In genomic region chr11:106639356-106639692, GRCm38 (mm10) we compare ENCODE assay signal across 10 mouse cellular contexts. TPM values are rescaled to one million over a fixed set of nuclear protein-coding genes. Genes with fewer than 3 reads are reported as not detected.
DNase-seq lines count a peak whose midpoint lies in the region; TF ChIP-seq lines count a peak whose summit lies in the region.
"Had no signal": no experiment of that assay in that cellular context is flagged by ENCODE, and none has a peak within 500 bp of the region (broad histone marks: within the 10 kb centered on the region; RNA-seq: fewer than 3 reads in every experiment).

No protein-coding gene starts in this region.

- no peak for TF ChIP-seq EP300 in ES-Bruce4 (IDR thresholded peaks at IDR 0.05; ENCODE audit: insufficient read depth, low read depth, low read length)

- no peak for TF ChIP-seq CTCF in ES-Bruce4 (IDR thresholded peaks at IDR 0.05; ENCODE audit: low read depth, low read length)

- H3K36me3 ChIP-seq in ES-Bruce4 (ENCODE audit: control insufficient read depth, insufficient read depth, low read length, poor library complexity, severe bottlenecking), result no peaks in the 10 kb centered on the region

- peaks cover 5% of the 10 kb centered on the region for H3K4me1 ChIP-seq in ES-Bruce4 (ENCODE audit: control insufficient read depth, insufficient read depth, low read length)

- H3K9ac ChIP-seq in ES-Bruce4 (ENCODE audit: low read depth, poor library complexity, severe bottlenecking), result peak overlapping the region; percentile 65

- no peaks in the 10 kb centered on the region for H3K27me3 ChIP-seq in ES-Bruce4 (ENCODE audit: control insufficient read depth, insufficient read depth, low read length, poor library complexity, severe bottlenecking)

- no peaks in the 10 kb centered on the region for H3K9me3 ChIP-seq in ES-Bruce4 (replicated peaks; ENCODE audit: control insufficient read depth, insufficient read depth, low read length, poor library complexity, severe bottlenecking)

- TF ChIP-seq POLR2A in ES-Bruce4 (IDR thresholded peaks at IDR 0.05; ENCODE audit: insufficient read depth, low read length), result no peak

- DNase-seq in kidney, postnatal 10 days, result peak; percentile 30
- DNase-seq in kidney, postnatal 14 days, result no peak
- DNase-seq in brain, adult 2 months (ENCODE audit: low read depth, low spot score), result peak; percentile 86
- DNase-seq in lung, postnatal 14 days, result peak; percentile 20
- DNase-seq in layer of hippocampus, postnatal 10 days (ENCODE audit: low spot score in 2 of 2), result no peak
- no peak for DNase-seq in cerebellum, postnatal 10 days
- DNase-seq: adrenal gland, postnatal 25 days; cerebellum, adult 11-12 months had no signal

- 0 out of 2 replicates have a peak overlapping the region, but pooled peaks have one; percentile 34 for H3K4me3 ChIP-seq in ES-Bruce4 (ENCODE audit: low read depth, low read length)
- H3K4me3 ChIP-seq: left cerebral cortex, adult 2 months had no signal

- H3K27ac ChIP-seq in ES-Bruce4 (ENCODE audit: insufficient read depth, low read length), result peak overlapping the region; percentile 70
- H3K27ac ChIP-seq: left cerebral cortex, adult 2 months had no signal

RNA-seq across cellular contexts. Expression of gene Tex2, which starts 26.1 kb away (rescaled TPM):
- polyA plus RNA-seq in ES-Bruce4 (2011; ENCODE audit: insufficient read depth, insufficient read length, low read depth, missing spikeins), result 28.8 and 31.3 TPM in 2 replicates
- 10 to 100 TPM; 96.1 to 98.4 TPM for total RNA-seq in layer of hippocampus, postnatal 10 days (2021)

Comparison
In these comparisons a context has a peak if more than half of its experiments do, and no peak if none do; other contexts are left out.
1. DNase-seq: peak in kidney, postnatal 10 days (single experiment), brain, adult 2 months (single experiment) and lung, postnatal 14 days (single experiment); none in kidney, postnatal 14 days (single experiment), layer of hippocampus, postnatal 10 days (0 of 2) and cerebellum, postnatal 10 days (0 of 2).